Mouse (Mus musculus) MEL (cell line): ENCODE measurements around the gene D6Ertd527e. TPM values are rescaled to one million over a fixed set of nuclear protein-coding genes. Genes with fewer than 3 reads are reported as not detected.
A peak's percentile ranks its signal among the peaks of the same experiment; 100 is the strongest.

Source experiments
- DNase-seq: peaks from one replicate; pipeline ENCODE4 v3.0.0; 2011; ENCODE audit warnings: low read depth, low spot score
- H3K27ac ChIP-seq: 2 replicates; pipeline ENCODE4 v1.5.1; 2012; ENCODE audit warnings: low read depth, mild to moderate bottlenecking, control low read depth, low read length, moderate library complexity; ENCODE audit not compliant: control insufficient read depth
- H3K27me3 ChIP-seq, 2 experiments: fragments of 150-350 bp in 1 of 2; sonication (generic) in 1 of 2; 2 replicates each; pipeline ENCODE4 v1.6.1; 2012; ENCODE audit warnings: low read length in 2 of 2, mild to moderate bottlenecking in 2 of 2, improper control_type of control experiment in 1 of 2, moderate library complexity in 1 of 2; ENCODE audit not compliant: insufficient read depth in 2 of 2, control insufficient read depth in 1 of 2
- H3K36me3 ChIP-seq, 2 experiments: 2 replicates each; pipeline ENCODE4 v1.6.1; 2012 to 2014; ENCODE audit warnings: low read length in 2 of 2, improper control_type of control experiment in 1 of 2, inconsistent platforms in 1 of 2, mild to moderate bottlenecking in 1 of 2; ENCODE audit not compliant: insufficient read depth in 2 of 2, control insufficient read depth in 1 of 2
- H3K4me1 ChIP-seq, 2 experiments: fragments of 150-350 bp in 1 of 2; sonication (generic) in 1 of 2; 2 replicates each; pipeline ENCODE4 v1.6.1; 2012; ENCODE audit warnings: low read length in 2 of 2, improper control_type of control experiment in 1 of 2, mild to moderate bottlenecking in 1 of 2; ENCODE audit not compliant: insufficient read depth in 2 of 2, control insufficient read depth in 1 of 2
- H3K4me3 ChIP-seq, 2 experiments: fragments of 150-350 bp in 1 of 2; sonication (generic) in 1 of 2; 2 replicates each; pipeline ENCODE4 v1.5.1; 2012; ENCODE audit warnings: low read depth in 2 of 2, low read length in 2 of 2, mild to moderate bottlenecking in 2 of 2, moderate library complexity in 2 of 2, control low read depth in 1 of 2, improper control_type of control experiment in 1 of 2; ENCODE audit not compliant: control insufficient read depth in 1 of 2, insufficient read depth in 1 of 2
- H3K79me2 ChIP-seq: 2 replicates; pipeline ENCODE4 v1.6.1; 2012; ENCODE audit warnings: mild to moderate bottlenecking, low read length, moderate library complexity; ENCODE audit not compliant: control insufficient read depth, poor library complexity, insufficient read depth
- H3K9ac ChIP-seq: 2 replicates; pipeline ENCODE4 v1.6.1; 2012; ENCODE audit warnings: low read depth, mild to moderate bottlenecking, control low read depth, low read length, moderate library complexity; ENCODE audit not compliant: control insufficient read depth, poor library complexity, severe bottlenecking
- H3K9me3 ChIP-seq: fragments of 150-350 bp; sonication (generic); replicated peaks from 2 replicates; pipeline ENCODE4 v1.6.1; 2012; ENCODE audit warnings: mild to moderate bottlenecking, low read length, improper control_type of control experiment, moderate library complexity; ENCODE audit not compliant: insufficient read depth
- BHLHE40 ChIP-seq: IDR thresholded peaks from 2 replicates; pipeline ENCODE4 v1.6.1; 2012; ENCODE audit warnings: low read depth, mild to moderate bottlenecking, inconsistent platforms, low read length, improper control_type of control experiment, borderline replicate concordance
- CHD1 ChIP-seq: IDR thresholded peaks from 2 replicates; pipeline ENCODE4 v1.6.1; 2012; ENCODE audit warnings: low read depth, mild to moderate bottlenecking, inconsistent platforms, low read length, improper control_type of control experiment
- CHD2 ChIP-seq: IDR thresholded peaks from 2 replicates; pipeline ENCODE4 v1.6.1; 2011; ENCODE audit warnings: low read length, improper control_type of control experiment
- E2F4 ChIP-seq: IDR thresholded peaks from 2 replicates; pipeline ENCODE4 v1.6.1; 2011; ENCODE audit warnings: low read depth, low read length, improper control_type of control experiment, borderline replicate concordance
- EP300 ChIP-seq, 2 experiments: IDR thresholded peaks; 2 replicates each; pipeline ENCODE4 v1.6.1; 2011; ENCODE audit warnings: improper control_type of control experiment in 2 of 2, low read length in 2 of 2, low read depth in 1 of 2, mild to moderate bottlenecking in 1 of 2
- ETS1 ChIP-seq: IDR thresholded peaks from 2 replicates; pipeline ENCODE4 v1.6.1; 2012; ENCODE audit warnings: low read depth, mild to moderate bottlenecking, inconsistent platforms, low read length, improper control_type of control experiment, moderate library complexity
- GATA1 ChIP-seq: IDR thresholded peaks from 2 replicates; pipeline ENCODE4 v1.6.1; 2011; ENCODE audit warnings: low read depth, low read length, improper control_type of control experiment
- HCFC1 ChIP-seq: IDR thresholded peaks from 2 replicates; pipeline ENCODE4 v1.6.1; 2012; ENCODE audit warnings: low read depth, mild to moderate bottlenecking, inconsistent platforms, low read length, improper control_type of control experiment, moderate library complexity
- MAFK ChIP-seq: IDR thresholded peaks from 2 replicates; pipeline ENCODE4 v1.6.1; 2011; ENCODE audit warnings: low read depth, mild to moderate bottlenecking, low read length, improper control_type of control experiment, borderline replicate concordance
- MAX ChIP-seq: IDR thresholded peaks from 2 replicates; pipeline ENCODE4 v1.6.1; 2011; ENCODE audit warnings: low read length, improper control_type of control experiment
- MXI1 ChIP-seq: IDR thresholded peaks from 2 replicates; pipeline ENCODE4 v1.6.1; 2011; ENCODE audit warnings: mild to moderate bottlenecking, low read depth, low read length, improper control_type of control experiment
- MYB ChIP-seq: IDR thresholded peaks from 2 replicates; pipeline ENCODE4 v1.6.1; 2011; ENCODE audit warnings: mild to moderate bottlenecking, low read depth, low read length, improper control_type of control experiment
- MYC ChIP-seq: IDR thresholded peaks from 2 replicates; pipeline ENCODE4 v1.6.1; 2011; ENCODE audit warnings: low read depth, mild to moderate bottlenecking, low read length, improper control_type of control experiment, moderate library complexity
- NRF1 ChIP-seq: IDR thresholded peaks from 2 replicates; pipeline ENCODE4 v1.6.1; 2014; ENCODE audit warnings: low read depth, mild to moderate bottlenecking, inconsistent platforms, low read length, improper control_type of control experiment, moderate library complexity; ENCODE audit not compliant: poor library complexity, insufficient read depth, severe bottlenecking
- POLR2AphosphoS2 ChIP-seq: IDR thresholded peaks from 2 replicates; pipeline ENCODE4 v1.6.1; 2011; ENCODE audit warnings: low read length, improper control_type of control experiment
- POLR2AphosphoS5 ChIP-seq: IDR thresholded peaks from 2 replicates; pipeline ENCODE4 v1.6.1; 2012; ENCODE audit warnings: low read depth, borderline replicate concordance, mild to moderate bottlenecking, inconsistent platforms, low read length, moderate library complexity, mixed read lengths
- RAD21 ChIP-seq: IDR thresholded peaks from 2 replicates; pipeline ENCODE4 v1.6.1; 2011; ENCODE audit warnings: mild to moderate bottlenecking, low read depth, low read length, improper control_type of control experiment
- SIN3A ChIP-seq: IDR thresholded peaks from 2 replicates; pipeline ENCODE4 v1.6.1; 2012; ENCODE audit warnings: low read length, improper control_type of control experiment, inconsistent platforms
- SMC3 ChIP-seq: IDR thresholded peaks from 2 replicates; pipeline ENCODE4 v1.6.1; 2011; ENCODE audit warnings: low read depth, low read length, improper control_type of control experiment
- TBP ChIP-seq: IDR thresholded peaks from 2 replicates; pipeline ENCODE4 v1.8.0; 2011; ENCODE audit warnings: low read depth, low read length, improper control_type of control experiment
- UBTF ChIP-seq: IDR thresholded peaks from 2 replicates; pipeline ENCODE4 v1.6.1; 2012; ENCODE audit warnings: low read depth, mild to moderate bottlenecking, inconsistent platforms, low read length, improper control_type of control experiment, moderate library complexity, borderline replicate concordance; ENCODE audit not compliant: insufficient read depth
- USF1 ChIP-seq: IDR thresholded peaks from 2 replicates; pipeline ENCODE4 v1.6.1; 2014; ENCODE audit warnings: low read depth, mild to moderate bottlenecking, inconsistent platforms, low read length, improper control_type of control experiment, moderate library complexity
- USF2 ChIP-seq, 2 experiments: IDR thresholded peaks; 2 replicates each; pipeline ENCODE4 v1.6.1; 2011 to 2012; ENCODE audit warnings: improper control_type of control experiment in 2 of 2, low read length in 2 of 2, borderline replicate concordance in 1 of 2, inconsistent platforms in 1 of 2, low read depth in 1 of 2, mild to moderate bottlenecking in 1 of 2; ENCODE audit not compliant: insufficient read depth in 1 of 2
- ZC3H11A ChIP-seq: IDR thresholded peaks from 2 replicates; pipeline ENCODE4 v1.6.1; 2012; ENCODE audit warnings: low read depth, mild to moderate bottlenecking, inconsistent platforms, low read length, improper control_type of control experiment
- ZNF384 ChIP-seq: IDR thresholded peaks from 2 replicates; pipeline ENCODE4 v1.6.1; 2012; ENCODE audit warnings: low read depth, mild to moderate bottlenecking, inconsistent platforms, low read length, improper control_type of control experiment
- polyA plus RNA-seq, 2 experiments: library from polyadenylated mRNA; stranded (reverse) in 1 of 2; unstranded in 1 of 2; fragments of >175 nt in 1 of 2; fragments of >200 nt in 1 of 2; gene quantifications; 2 replicates each; pipeline versions ENCODE4 v1.2.1 to v1.2.4; 2012; ENCODE audit warnings: low replicate concordance in 2 of 2, low read depth in 1 of 2; ENCODE audit not compliant: insufficient read length in 2 of 2, insufficient read depth in 1 of 2, missing spikeins in 1 of 2
- total RNA-seq: library from RNA; depleted of rRNA; stranded (reverse); fragments of 300-350 nt; gene quantifications from 2 replicates; pipeline ENCODE4 v1.2.3, GENCODE M21; 2012

Gene D6Ertd527e
- total and polyA plus RNA-seq, 3 experiments = 0.06 TPM; not detected in 2

- H3K27ac ChIP-seq = no peak overlapping the region
- DNase-seq = no peak
Observed at GRCm38 (mm10) chr6:87133966-87134546, 29.5 kb downstream of the D6Ertd527e start.

GRCm38 (mm10) chr6:87138479-87138878 lies 33.9 kb downstream of the D6Ertd527e start:
- H3K79me2 ChIP-seq = no peaks in the 10 kb centered on the region
- DNase-seq = peak; percentile 24
- TF ChIP-seq NRF1 (no peak), MYC (peak; percentile 68; the same call in 1 of the 2 replicates), SIN3A (peak; percentile 61; the same call in 1 of the 2 replicates), MAX (peak; percentile 33; the same call in 1 of the 2 replicates), MAFK (no peak), USF1 (peak; percentile 34; the same call in 1 of the 2 replicates), GATA1 (peak; percentile 45; the same call in 1 of the 2 replicates), UBTF (no peak), CHD1 (no peak), ZNF384 (peak; percentile 89), ZC3H11A (no peak), EP300 (IDR thresholded peaks at IDR 0.05; ENCODE audit: low read depth in 1 of 2, low read length in 2 of 2) (0 out of 4 replicates have a peak, but pooled peaks of 1 of the 2 experiments have one; percentile 18), RAD21 (no peak), BHLHE40 (peak; percentile 90), MXI1 (peak; percentile 57; the same call in 1 of the 2 replicates), ETS1 (0 out of 2 replicates have a peak, but pooled peaks have one; percentile 9), USF2 (IDR thresholded peaks at IDR 0.05; ENCODE audit: borderline replicate concordance in 1 of 2, insufficient read depth in 1 of 2, low read depth in 1 of 2, low read length in 2 of 2) (no peak)
- H3K27me3 ChIP-seq = peaks cover 9 to 13% of the 10 kb centered on the region in 2 experiments; a peak in 3 of 4 replicates
- no peak overlapping the region for H3K4me3 ChIP-seq
- H3K36me3 ChIP-seq = no peaks in the 10 kb centered on the region; a peak in 1 of 4 replicates
- no peak overlapping the region for H3K27ac ChIP-seq
- no peak overlapping the region for H3K9ac ChIP-seq
- H3K4me1 ChIP-seq = peaks cover 0 to 12% of the 10 kb centered on the region in 2 experiments; a peak in 2 of 4 replicates
- no peaks in the 10 kb centered on the region for H3K9me3 ChIP-seq

More at GRCm38 (mm10) chr6:87133966-87134546, 29.5 kb downstream of the D6Ertd527e start:
- Histone ChIP-seq H3K4me3 (no peak overlapping the region), H3K9me3 (no peaks in the 10 kb centered on the region), H3K27me3 (peaks cover 4 to 8% of the 10 kb centered on the region in 2 experiments; a peak in 3 of 4 replicates), H3K9ac (no peak overlapping the region), H3K36me3 (no peaks in the 10 kb centered on the region; a peak in 1 of 4 replicates), H3K79me2 (no peaks in the 10 kb centered on the region), H3K4me1 (peaks cover 0 to 5% of the 10 kb centered on the region in 2 experiments; a peak in 2 of 4 replicates)
- TF ChIP-seq USF1 (no peak), RAD21 (no peak), ETS1 (no peak), GATA1 (no peak), EP300 (IDR thresholded peaks at IDR 0.05; ENCODE audit: low read depth in 1 of 2, low read length in 2 of 2) (no peak), MYB (no peak), E2F4 (no peak), TBP (no peak), POLR2AphosphoS2 (no peak), MYC (no peak), CHD2 (no peak), POLR2AphosphoS5 (no peak), SMC3 (no peak), HCFC1 (no peak)
